Mouse (Mus musculus): ENCODE measurements around the gene Fam214b.

DNA sequence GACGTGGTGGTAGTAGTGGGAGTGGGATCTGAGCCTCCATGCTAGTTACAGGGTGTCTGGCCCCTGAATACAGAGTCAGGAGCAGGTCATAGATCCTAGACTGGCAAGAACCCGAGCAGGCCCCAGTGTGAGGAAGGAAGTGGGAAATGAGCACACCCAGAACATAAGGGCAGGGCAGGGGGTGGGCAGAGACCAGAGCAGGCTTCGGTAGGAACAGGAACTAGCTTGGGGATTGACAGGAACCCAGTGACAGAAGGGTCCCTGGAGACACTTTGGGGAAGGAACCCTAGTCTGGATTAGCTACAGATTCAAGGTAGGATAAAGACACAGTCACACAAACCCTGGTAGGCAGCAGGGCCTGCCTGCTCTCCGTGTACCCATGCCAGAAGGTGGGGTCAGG lies 1.3 kb downstream of the Fam214b start:
- no peak for TF ChIP-seq CTCF (IDR thresholded peaks at IDR 0.05; ENCODE audit: low read depth, low read length)
- TF ChIP-seq POLR2A (IDR thresholded peaks at IDR 0.05; ENCODE audit: borderline replicate concordance, low read depth, low read length) = no peak

Measured in bone marrow macrophage, adult 2 months (primary cell).